Mouse (Mus musculus) cerebellum, adult 2 months (tissue): ENCODE measurements at regions not wholly inside any gene's neighbourhood (a gene's known extent, or its start where the extent isn't known, plus 50 kb on each side); places are given as distances from the start of the nearest gene placed in this dataset.

ENCODE experiments used
- CTCF ChIP-seq: fragments of 200-500 bp; IDR thresholded peaks from 2 replicates; pipeline ENCODE4 v1.5.1; 2011; ENCODE audit warnings: low read depth, mild to moderate bottlenecking, control low read depth, low read length, moderate library complexity, borderline replicate concordance; ENCODE audit not compliant: insufficient read depth
- POLR2A ChIP-seq: fragments of 200-500 bp; IDR thresholded peaks from 2 replicates; pipeline ENCODE4 v1.6.1; 2011; ENCODE audit warnings: low read length, control low read depth, borderline replicate concordance; ENCODE audit not compliant: insufficient read depth

DNA sequence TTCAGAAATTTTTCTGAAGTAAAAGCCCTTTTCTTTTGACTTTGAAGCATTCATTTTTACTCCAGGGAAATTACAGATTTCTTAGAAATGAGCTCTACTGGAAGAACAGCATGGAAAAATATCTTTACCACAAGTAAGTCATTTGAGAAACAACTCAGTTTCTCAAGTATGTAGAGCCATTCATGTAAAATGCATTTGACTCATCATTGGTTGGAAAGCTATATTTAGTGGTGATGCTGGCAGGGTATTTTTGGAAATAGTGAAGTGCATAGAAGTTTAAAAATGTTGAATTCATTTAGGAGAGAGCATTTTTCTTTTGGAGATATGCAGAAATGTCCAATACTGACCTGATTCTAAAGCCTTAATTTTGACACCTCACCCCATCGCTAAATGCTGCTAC lies 266.0 kb downstream of the Klf6 start:
- TF ChIP-seq CTCF (no peak), POLR2A (no peak)
